Comparison of ENCODE assay signal across 9 mouse cellular contexts in the genomic region with DNA sequence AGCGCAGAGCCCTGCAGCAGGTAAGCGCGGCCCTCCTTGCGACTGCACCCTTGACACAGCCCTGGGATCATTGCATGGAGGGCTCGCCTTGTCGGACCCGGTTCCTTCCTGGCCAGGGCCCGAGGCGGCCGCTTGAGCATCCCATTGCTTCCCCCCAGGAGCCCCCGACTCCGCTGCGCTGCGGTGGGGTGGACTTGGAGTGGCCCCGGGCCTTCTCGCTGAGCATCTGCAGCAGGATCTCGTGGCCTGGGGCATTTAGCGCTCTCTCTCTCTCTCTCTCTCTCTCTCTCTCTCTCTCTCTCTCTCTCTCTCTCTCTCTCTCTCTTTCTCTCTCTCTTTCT. TPM values are rescaled to one million over a fixed set of nuclear protein-coding genes. Genes with fewer than 3 reads are reported as not detected.
DNase-seq lines count a peak whose midpoint lies in the region; ATAC-seq and TF ChIP-seq lines count a peak whose summit lies in the region.
"Had no signal": no experiment of that assay in that cellular context is flagged by ENCODE, and none has a peak within 500 bp of the region (broad histone marks: within the 10 kb centered on the region; RNA-seq: fewer than 3 reads in every experiment).

No protein-coding gene starts in this region.

- peak overlapping the region; percentile 73 for H3K4me3 ChIP-seq in lung, postnatal 0 days (ENCODE audit: low read depth, low read length)
- H3K4me3 ChIP-seq in forebrain, embryonic 11.5 days (ENCODE audit: low read depth, low read length): peak overlapping the region; percentile 81
- H3K4me3 ChIP-seq in limb, embryonic 11.5 days (ENCODE audit: low read depth, low read length): peak overlapping the region; percentile 78
- H3K4me3 ChIP-seq in olfactory bulb, adult 2 months (ENCODE audit: insufficient read depth, low read depth, low read length): peak overlapping the region; percentile 94

- no peaks in the 10 kb centered on the region for H3K27me3 ChIP-seq in lung, postnatal 0 days (replicated peaks; ENCODE audit: insufficient read depth, low read length)
- no peaks in the 10 kb centered on the region for H3K27me3 ChIP-seq in forebrain, embryonic 11.5 days (ENCODE audit: control insufficient read depth, insufficient read depth, low read length)
- no peaks in the 10 kb centered on the region for H3K27me3 ChIP-seq in limb, embryonic 11.5 days (ENCODE audit: control insufficient read depth, insufficient read depth, low read length)

- ATAC-seq in lung, postnatal 0 days: no peak; the same call in 1 of the 2 replicates
- ATAC-seq in forebrain, embryonic 11.5 days (replicated peaks; ENCODE audit: low FRiP score): no peak
- ATAC-seq in limb, embryonic 11.5 days (ENCODE audit: insufficient number of reproducible peaks, low FRiP score, low TSS enrichment, low read depth): peak; percentile 40; the same call in 1 of the 2 replicates

- 0% methylated on average over 18 of the region's 18 CpGs for WGBS in lung, postnatal 0 days
- WGBS in forebrain, embryonic 11.5 days: under 1% methylated on average over 16 of the region's 18 CpGs
- under 1% methylated on average over 18 of the region's 18 CpGs for WGBS in limb, embryonic 11.5 days
- under 1% methylated on average over 18 of the region's 18 CpGs for WGBS in olfactory bulb, adult 2 months

- TF ChIP-seq EP300 in lung, postnatal 0 days (IDR thresholded peaks at IDR 0.05): no peak

- no peak for DNase-seq in lung, postnatal 0 days (ENCODE audit: low spot score)
- DNase-seq in lung, adult 18-20 months: no peak
- no peak for DNase-seq in forebrain, embryonic 11.5 days (ENCODE audit: low spot score)
- no peak for DNase-seq in limb, embryonic 11.5 days (ENCODE audit: low spot score)
- DNase-seq in thymus, postnatal 4 days: no peak
- DNase-seq in gastrocnemius, postnatal 10 days: no peak
- DNase-seq in kidney, adult 11 months: no peak

- no peaks in the 10 kb centered on the region for H3K9me3 ChIP-seq in lung, postnatal 0 days (ENCODE audit: low read length)
- H3K9me3 ChIP-seq in forebrain, embryonic 11.5 days (ENCODE audit: control insufficient read depth, low read length): no peaks in the 10 kb centered on the region
- no peaks in the 10 kb centered on the region for H3K9me3 ChIP-seq in limb, embryonic 11.5 days (ENCODE audit: control insufficient read depth, low read length)

- no peak for TF ChIP-seq CTCF in lung, postnatal 0 days (IDR thresholded peaks at IDR 0.05)
- no peak for TF ChIP-seq CTCF in olfactory bulb, adult 2 months (IDR thresholded peaks at IDR 0.05; ENCODE audit: insufficient read depth, low read depth, low read length)

- H3K4me1 ChIP-seq in lung, postnatal 0 days (ENCODE audit: insufficient read depth, low read depth, low read length): peaks cover 4% of the 10 kb centered on the region; the same call in 1 of the 2 replicates
- H3K4me1 ChIP-seq in forebrain, embryonic 11.5 days (replicated peaks; ENCODE audit: control insufficient read depth, insufficient read depth, low read length): peaks cover 6% of the 10 kb centered on the region; the same call in 1 of the 2 replicates
- H3K4me1 ChIP-seq in limb, embryonic 11.5 days (ENCODE audit: control insufficient read depth, insufficient read depth, low read length): peaks cover 6% of the 10 kb centered on the region
- H3K4me1 ChIP-seq in olfactory bulb, adult 2 months (ENCODE audit: control insufficient read depth, insufficient read depth, low read length): peaks cover 12% of the 10 kb centered on the region; the same call in 1 of the 2 replicates

- TF ChIP-seq POLR2A in olfactory bulb, adult 2 months (IDR thresholded peaks at IDR 0.05; ENCODE audit: insufficient read depth, low read depth, low read length): no peak; the same call in 1 of the 2 replicates

- peak overlapping the region; percentile 46 for H3K9ac ChIP-seq in lung, postnatal 0 days (replicated peaks; ENCODE audit: low read depth)
- peak overlapping the region; percentile 73 for H3K9ac ChIP-seq in forebrain, embryonic 11.5 days (ENCODE audit: low read length)
- peak overlapping the region; percentile 67 for H3K9ac ChIP-seq in limb, embryonic 11.5 days (ENCODE audit: low read length)

- H3K4me2 ChIP-seq in lung, postnatal 0 days (replicated peaks; ENCODE audit: low read depth, low read length): peak overlapping the region; percentile 78
- H3K4me2 ChIP-seq in forebrain, embryonic 11.5 days (ENCODE audit: low read depth, low read length, severe bottlenecking): peak overlapping the region; percentile 68
- H3K4me2 ChIP-seq in limb, embryonic 11.5 days (ENCODE audit: low read depth, severe bottlenecking): peak overlapping the region; percentile 67

- H3K36me3 ChIP-seq in lung, postnatal 0 days (ENCODE audit: insufficient read depth, low read length): no peaks in the 10 kb centered on the region
- H3K36me3 ChIP-seq in forebrain, embryonic 11.5 days (ENCODE audit: control insufficient read depth, insufficient read depth, low read length): no peaks in the 10 kb centered on the region
- H3K36me3 ChIP-seq in limb, embryonic 11.5 days (ENCODE audit: control insufficient read depth, insufficient read depth, low read length): 0 out of 2 replicates have a peak, but pooled peaks cover 2% of the 10 kb centered on the region

- H3K27ac ChIP-seq in lung, postnatal 0 days (ENCODE audit: low read length): no peak overlapping the region
- H3K27ac ChIP-seq in forebrain, embryonic 11.5 days (ENCODE audit: low read depth, low read length): no peak overlapping the region
- no peak overlapping the region for H3K27ac ChIP-seq in limb, embryonic 11.5 days (replicated peaks; ENCODE audit: low read depth, low read length)
- no peak overlapping the region for H3K27ac ChIP-seq in olfactory bulb, adult 2 months (ENCODE audit: insufficient read depth, low read depth, low read length)

RNA-seq across cellular contexts. Expression of a gene that starts 0.2 kb away (rescaled TPM):
- polyA plus RNA-seq in lung, postnatal 0 days (2015; fragmentation: Nextera tagmentation; extraction: Ambion mirVana): 8.7 and 9.8 TPM in 2 replicates
- 40.8 and 41.9 TPM in 2 replicates for polyA plus RNA-seq in forebrain, embryonic 11.5 days (2014; fragmentation: Nextera tagmentation; extraction: Ambion mirVana)
- 29.8 and 30.7 TPM in 2 replicates for polyA plus RNA-seq in limb, embryonic 11.5 days (2014; fragmentation: Nextera tagmentation; extraction: Ambion mirVana)
- not detected in 2 replicates for polyA plus RNA-seq in olfactory bulb, adult 2 months (2012; ENCODE audit: insufficient read depth, insufficient read length, low replicate concordance, missing spikeins)
- 1 to 10 TPM; 2.7 to 6.0 TPM for total RNA-seq in gastrocnemius, postnatal 10 days (2021)

RNA-seq across cellular contexts. Expression of a gene that starts 21.4 kb away (rescaled TPM):
- polyA plus RNA-seq in lung, postnatal 0 days (2015; fragmentation: Nextera tagmentation; extraction: Ambion mirVana): 0.16 TPM in 1 of 2 replicates, not detected in the other
- not detected in 2 replicates for polyA plus RNA-seq in forebrain, embryonic 11.5 days (2014; fragmentation: Nextera tagmentation; extraction: Ambion mirVana)
- polyA plus RNA-seq in limb, embryonic 11.5 days (2014; fragmentation: Nextera tagmentation; extraction: Ambion mirVana): 0.44 TPM in 1 of 2 replicates, not detected in the other
- polyA plus RNA-seq in olfactory bulb, adult 2 months (2012; ENCODE audit: insufficient read depth, insufficient read length, low replicate concordance, missing spikeins): not detected in 2 replicates
- total RNA-seq in gastrocnemius, postnatal 10 days (2021): 1 to 10 TPM in 1 of 2 experiments, under 1 TPM in 1; 0.42 to 1.1 TPM

RNA-seq across cellular contexts. Expression of a gene that starts 43.0 kb away (rescaled TPM):
- polyA plus RNA-seq in lung, postnatal 0 days (2015; fragmentation: Nextera tagmentation; extraction: Ambion mirVana): 1.0 and 1.2 TPM in 2 replicates
- 0.19 and 0.73 TPM in 2 replicates for polyA plus RNA-seq in forebrain, embryonic 11.5 days (2014; fragmentation: Nextera tagmentation; extraction: Ambion mirVana)
- 0.44 and 0.60 TPM in 2 replicates for polyA plus RNA-seq in limb, embryonic 11.5 days (2014; fragmentation: Nextera tagmentation; extraction: Ambion mirVana)
- polyA plus RNA-seq in olfactory bulb, adult 2 months (2012; ENCODE audit: insufficient read depth, insufficient read length, low replicate concordance, missing spikeins): not detected in 2 replicates
- total RNA-seq in gastrocnemius, postnatal 10 days (2021): under 1 TPM; 0.59 to 0.72 TPM
- total RNA-seq: megakaryocyte progenitor cell, adult 5-6 weeks had no signal
